Mouse (Mus musculus): ENCODE data around the gene Tm6sf2.
"Not testable (repeated sequence)": the region's sequence is repeated elsewhere in the genome, so short reads cannot be mapped to it uniquely, and the experiment has no call there.

The Tm6sf2 gene

GRCm38 (mm10) chr8:70072441-70073069 lies at the start of gene Tm6sf2:
TSS of gene Tm6sf2 (plus strand) at chr8:70072924.
- DNase-seq, result peak in 1 of 2 experiments; percentile 33

GRCm38 (mm10) chr8:70023596-70023995 lies 49.1 kb upstream of the Tm6sf2 start:
- DNase-seq, result no peak

GRCm38 (mm10) chr8:70026151-70026550 lies 46.6 kb upstream of the Tm6sf2 start:
- DNase-seq, result no peak

- DNase-seq, result no peak
These were observed 42.5 kb upstream of the Tm6sf2 start for GRCm38 (mm10) chr8:70030255-70030654.

GRCm38 (mm10) chr8:70037994-70038393 lies 34.7 kb upstream of the Tm6sf2 start:
- no peak for DNase-seq

GRCm38 (mm10) chr8:70041885-70042546 lies 30.7 kb upstream of the Tm6sf2 start:
- peak in 1 of 2 experiments; percentile 59 for DNase-seq

GRCm38 (mm10) chr8:70042583-70043455 lies 29.9 kb upstream of the Tm6sf2 start, which contains the start of the genes Mau2 and Sugp1:
TSS of gene Mau2 (minus strand) at chr8:70042734.
TSS of gene Sugp1 (plus strand) at chr8:70042813.
- peak; percentile 98 for DNase-seq

- DNase-seq, result peak; percentile 15 to 17
These were observed 28.7 kb upstream of the Tm6sf2 start for GRCm38 (mm10) chr8:70043996-70044395.

- no peak for DNase-seq
These were observed 23.1 kb upstream of the Tm6sf2 start for GRCm38 (mm10) chr8:70049662-70050061.

- DNase-seq, result not testable (repeated sequence)
These were observed 22.3 kb upstream of the Tm6sf2 start for GRCm38 (mm10) chr8:70050434-70050833.

- no peak for DNase-seq
These were observed 15.0 kb upstream of the Tm6sf2 start for GRCm38 (mm10) chr8:70057721-70058120.

GRCm38 (mm10) chr8:70071836-70072440 lies 786 bp upstream of the Tm6sf2 start:
- no peak for DNase-seq

- no peak for DNase-seq
These were observed 396 bp downstream of the Tm6sf2 start for GRCm38 (mm10) chr8:70073120-70073519.

GRCm38 (mm10) chr8:70073682-70074081 lies 958 bp downstream of the Tm6sf2 start:
- DNase-seq, result no peak

GRCm38 (mm10) chr8:70081976-70082375 lies 9.3 kb downstream of the Tm6sf2 start:
- peak in 1 of 2 experiments; percentile 47 for DNase-seq

GRCm38 (mm10) chr8:70083285-70083684 lies 10.6 kb downstream of the Tm6sf2 start, which contains the start of gene Hapln4:
TSS of gene Hapln4 (plus strand) at chr8:70083457.
- DNase-seq, result peak; percentile 75 to 77

GRCm38 (mm10) chr8:70084191-70085065 lies 11.7 kb downstream of the Tm6sf2 start:
- DNase-seq, result peak; percentile 39 to 56

- no peak for DNase-seq
These were observed 13.4 kb downstream of the Tm6sf2 start for GRCm38 (mm10) chr8:70086151-70086550.

- no peak for DNase-seq
These were observed 14.5 kb downstream of the Tm6sf2 start for GRCm38 (mm10) chr8:70087237-70087636.

- DNase-seq, result peak; percentile 74 to 78
These were observed 15.3 kb downstream of the Tm6sf2 start for GRCm38 (mm10) chr8:70087836-70088650.
